Mouse (Mus musculus) heart, embryonic 12.5 days (tissue): ENCODE results near the gene St6galnac3. TPM values are rescaled to one million over a fixed set of nuclear protein-coding genes. Genes with fewer than 3 reads are reported as not detected.

Experiments
- ATAC-seq: fragments of 200-750 bp; cut with Nextera tagmentation; 2 replicates; pipeline ENCODE4 v1.8.0; 2017; ENCODE audit warnings: moderate TSS enrichment, moderate library complexity; ENCODE audit not compliant: insufficient number of reproducible peaks, low FRiP score
- H3K27ac ChIP-seq: fragments of 300-500 bp; sonication (generic); 2 replicates; pipeline ENCODE4 v1.5.1; 2016; ENCODE audit warnings: mild to moderate bottlenecking, moderate library complexity; ENCODE audit not compliant: poor library complexity, severe bottlenecking
- H3K27me3 ChIP-seq: fragments of 300-500 bp; sonication (generic); replicated peaks from 2 replicates; pipeline ENCODE4 v1.6.1; 2016; ENCODE audit warnings: mild to moderate bottlenecking, moderate library complexity
- H3K36me3 ChIP-seq: fragments of 300-500 bp; sonication (generic); 2 replicates; pipeline ENCODE4 v1.6.1; 2016; ENCODE audit warnings: mild to moderate bottlenecking, moderate library complexity
- H3K4me1 ChIP-seq: fragments of 300-500 bp; sonication (generic); replicated peaks from 2 replicates; pipeline ENCODE4 v1.6.1; 2016; ENCODE audit warnings: mild to moderate bottlenecking
- H3K4me2 ChIP-seq: fragments of 300-500 bp; sonication (generic); 2 replicates; pipeline ENCODE4 v1.6.1; 2016; ENCODE audit warnings: mild to moderate bottlenecking, moderate library complexity
- H3K4me3 ChIP-seq: fragments of 300-500 bp; sonication (generic); 2 replicates; pipeline ENCODE4 v1.5.1; 2016; ENCODE audit warnings: mild to moderate bottlenecking
- H3K9ac ChIP-seq: fragments of 300-500 bp; sonication (generic); 2 replicates; pipeline ENCODE4 v1.6.1; 2016; ENCODE audit warnings: mild to moderate bottlenecking, moderate library complexity
- H3K9me3 ChIP-seq: fragments of 300-500 bp; sonication (generic); replicated peaks from 2 replicates; pipeline ENCODE4 v1.6.1; 2016; ENCODE audit warnings: mild to moderate bottlenecking, moderate library complexity
- WGBS: fragments of 180-500 bp; shearing (Covaris S2); methylation state at CpG from one replicate; pipeline ENCODE4 v1.1.7; 2016; 5-methylcytosine and 5-hydroxymethylcytosine counted together
- polyA plus RNA-seq: library from polyadenylated mRNA; unstranded; fragments of >200 nt; fragmentation: Nextera tagmentation; extraction: Ambion mirVana; gene quantifications from 2 replicates; pipeline ENCODE4 v1.2.1, GENCODE M21; 2016

St6galnac3 gene
- polyA plus RNA-seq, 1 experiment from 2014 or later: 27.0 TPM

GRCm38 (mm10) chr3:153670953-153671674 lies 53.9 kb downstream of the St6galnac3 start:
- no peak for ATAC-seq
- 83% methylated on average over 10 of the region's 10 CpGs for WGBS
- Histone ChIP-seq H3K36me3 (no peaks in the 10 kb centered on the region), H3K4me1 (peaks cover 54% of the 10 kb centered on the region), H3K27ac (no peak overlapping the region), H3K9ac (no peak overlapping the region), H3K4me2 (no peak overlapping the region), H3K9me3 (no peaks in the 10 kb centered on the region), H3K4me3 (no peak overlapping the region), H3K27me3 (no peaks in the 10 kb centered on the region)

DNA sequence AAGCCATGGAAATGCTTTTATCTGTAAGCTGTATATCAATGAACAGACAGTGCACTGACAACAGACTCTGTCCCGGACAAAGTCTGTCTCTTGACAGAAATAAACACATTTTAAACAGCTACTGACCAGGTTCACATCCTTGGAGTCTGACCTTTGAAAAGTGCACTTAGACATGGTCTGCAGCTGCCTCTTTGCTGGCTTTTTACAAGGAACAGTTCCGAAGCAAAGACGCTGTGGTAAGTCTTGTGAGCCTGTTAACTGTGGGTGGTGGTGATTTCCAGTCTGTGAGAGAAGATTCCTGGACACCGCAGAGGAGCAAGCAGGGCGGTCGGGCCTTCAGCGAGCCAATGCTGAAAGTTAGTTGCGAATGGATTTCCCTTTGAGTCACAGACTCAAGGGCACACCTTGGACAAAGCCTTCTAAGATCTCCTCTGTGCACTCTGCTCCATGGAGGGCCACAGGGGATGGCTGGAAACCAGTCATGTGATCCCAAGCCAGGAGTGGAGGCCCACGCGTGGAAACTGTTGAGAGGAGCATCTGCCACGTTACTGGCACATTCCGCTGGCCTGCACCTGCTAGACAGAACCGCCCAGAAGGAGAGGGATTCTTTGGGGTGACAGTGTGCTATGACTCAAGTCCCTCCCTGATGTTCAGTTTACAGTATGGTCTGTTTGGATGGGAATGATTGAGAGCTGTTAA lies 55.1 kb downstream of the St6galnac3 start:
- no peak for ATAC-seq
- no peaks in the 10 kb centered on the region for H3K9me3 ChIP-seq
- H3K9ac ChIP-seq: no peak overlapping the region
- 84% methylated on average over 13 of the region's 13 CpGs for WGBS
- H3K36me3 ChIP-seq: no peaks in the 10 kb centered on the region
- H3K4me1 ChIP-seq: peaks cover 48% of the 10 kb centered on the region
- no peak overlapping the region for H3K27ac ChIP-seq
- H3K4me2 ChIP-seq: no peak overlapping the region
- no peak overlapping the region for H3K4me3 ChIP-seq
- H3K27me3 ChIP-seq: no peaks in the 10 kb centered on the region

- no peak overlapping the region for H3K9ac ChIP-seq
- no peaks in the 10 kb centered on the region for H3K27me3 ChIP-seq
- no peaks in the 10 kb centered on the region for H3K36me3 ChIP-seq
- 84% methylated on average over 8 of the region's 8 CpGs for WGBS
- peak overlapping the region; percentile 58; the same call in 1 of the 2 replicates for H3K27ac ChIP-seq
- H3K4me3 ChIP-seq: no peak overlapping the region
- H3K4me2 ChIP-seq: no peak overlapping the region
- no peaks in the 10 kb centered on the region for H3K9me3 ChIP-seq
- H3K4me1 ChIP-seq: peaks cover 46% of the 10 kb centered on the region
- no peak for ATAC-seq
Observed at GRCm38 (mm10) chr3:153669329-153669728, 55.6 kb downstream of the St6galnac3 start.

GRCm38 (mm10) chr3:153668447-153669290 lies 56.3 kb downstream of the St6galnac3 start:
- no peaks in the 10 kb centered on the region for H3K36me3 ChIP-seq
- no peaks in the 10 kb centered on the region for H3K9me3 ChIP-seq
- no peak overlapping the region for H3K9ac ChIP-seq
- H3K27me3 ChIP-seq: no peaks in the 10 kb centered on the region
- H3K4me1 ChIP-seq: peaks cover 46% of the 10 kb centered on the region
- no peak overlapping the region for H3K4me2 ChIP-seq
- no peak overlapping the region for H3K4me3 ChIP-seq
- peak; percentile 82 for ATAC-seq
- 71% methylated on average over 21 of the region's 21 CpGs for WGBS
- peak overlapping the region; percentile 51; the same call in 1 of the 2 replicates for H3K27ac ChIP-seq

- Histone ChIP-seq H3K36me3 (no peaks in the 10 kb centered on the region), H3K4me1 (peaks cover 32% of the 10 kb centered on the region), H3K9me3 (no peaks in the 10 kb centered on the region), H3K4me2 (no peak overlapping the region), H3K9ac (no peak overlapping the region), H3K4me3 (no peak overlapping the region), H3K27me3 (peaks cover 4% of the 10 kb centered on the region; the same call in 1 of the 2 replicates), H3K27ac (no peak overlapping the region; the same call in 1 of the 2 replicates)
- 86% methylated on average over 5 of the region's 5 CpGs for WGBS
- no peak for ATAC-seq
Observed at GRCm38 (mm10) chr3:153664696-153665095, 60.3 kb downstream of the St6galnac3 start.

GRCm38 (mm10) chr3:153663841-153664427 lies 61.0 kb downstream of the St6galnac3 start:
- H3K36me3 ChIP-seq: no peaks in the 10 kb centered on the region
- no peak overlapping the region for H3K4me2 ChIP-seq
- peak; percentile 49; the same call in 1 of the 2 replicates for ATAC-seq
- no peak overlapping the region for H3K4me3 ChIP-seq
- WGBS: 40% methylated on average over 10 of the region's 10 CpGs
- no peak overlapping the region for H3K9ac ChIP-seq
- peaks cover 6% of the 10 kb centered on the region; the same call in 1 of the 2 replicates for H3K27me3 ChIP-seq
- H3K9me3 ChIP-seq: no peaks in the 10 kb centered on the region
- H3K4me1 ChIP-seq: peaks cover 31% of the 10 kb centered on the region
- H3K27ac ChIP-seq: no peak overlapping the region

DNA sequence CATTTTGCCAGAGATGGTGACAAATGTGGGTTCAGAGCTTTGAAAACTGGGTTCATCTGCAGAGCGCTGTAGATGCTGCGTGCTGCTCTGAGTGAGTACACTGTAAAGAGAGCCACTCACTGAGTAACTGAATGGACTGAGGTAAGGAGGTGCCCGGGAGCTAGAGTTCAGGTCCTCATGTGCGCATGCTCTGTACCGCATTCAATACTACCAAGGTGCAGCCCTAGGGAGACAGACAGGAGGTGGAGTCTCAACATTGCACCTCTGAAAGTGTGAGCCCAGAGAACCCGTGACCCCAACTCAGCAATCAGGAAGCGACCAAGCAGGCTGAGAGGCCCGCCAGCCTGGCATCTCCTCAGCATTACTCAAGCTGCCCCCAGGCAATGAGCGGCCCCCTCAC lies 62.2 kb downstream of the St6galnac3 start:
- H3K9ac ChIP-seq: no peak overlapping the region
- WGBS: 83% methylated on average over 9 of the region's 9 CpGs

GRCm38 (mm10) chr3:153661927-153662326 lies 63.0 kb downstream of the St6galnac3 start:
- Histone ChIP-seq H3K27me3 (peaks cover 14% of the 10 kb centered on the region; the same call in 1 of the 2 replicates), H3K36me3 (no peaks in the 10 kb centered on the region), H3K27ac (no peak overlapping the region), H3K9ac (no peak overlapping the region), H3K4me3 (no peak overlapping the region), H3K9me3 (no peaks in the 10 kb centered on the region), H3K4me2 (no peak overlapping the region), H3K4me1 (peaks cover 18% of the 10 kb centered on the region)
- 78% methylated on average over 7 of the region's 7 CpGs for WGBS
- ATAC-seq: no peak

More for the DNA sequence above, 62.2 kb downstream of the St6galnac3 start:
- H3K4me2 ChIP-seq: no peak overlapping the region
- H3K27ac ChIP-seq: no peak overlapping the region
- H3K4me3 ChIP-seq: no peak overlapping the region
- no peaks in the 10 kb centered on the region for H3K36me3 ChIP-seq
- peaks cover 12% of the 10 kb centered on the region; the same call in 1 of the 2 replicates for H3K27me3 ChIP-seq
- no peaks in the 10 kb centered on the region for H3K9me3 ChIP-seq
- H3K4me1 ChIP-seq: peaks cover 24% of the 10 kb centered on the region
- no peak for ATAC-seq

- WGBS: 80% methylated on average over 15 of the region's 15 CpGs
- Histone ChIP-seq H3K27ac (no peak overlapping the region), H3K27me3 (peaks cover 16% of the 10 kb centered on the region; the same call in 1 of the 2 replicates), H3K4me1 (peaks cover 14% of the 10 kb centered on the region), H3K36me3 (no peaks in the 10 kb centered on the region), H3K4me2 (no peak overlapping the region), H3K9me3 (no peaks in the 10 kb centered on the region), H3K4me3 (no peak overlapping the region), H3K9ac (no peak overlapping the region)
- ATAC-seq: no peak
Observed at GRCm38 (mm10) chr3:153659575-153660168, 65.3 kb downstream of the St6galnac3 start.

- WGBS: 66% methylated on average over 22 of the region's 22 CpGs
- Histone ChIP-seq H3K4me2 (no peak overlapping the region), H3K36me3 (no peaks in the 10 kb centered on the region), H3K4me3 (no peak overlapping the region), H3K27ac (no peak overlapping the region), H3K9ac (no peak overlapping the region), H3K27me3 (peaks cover 16% of the 10 kb centered on the region; the same call in 1 of the 2 replicates), H3K4me1 (0 out of 2 replicates have a peak, but pooled peaks cover 7% of the 10 kb centered on the region), H3K9me3 (no peaks in the 10 kb centered on the region)
- ATAC-seq: no peak
Observed at GRCm38 (mm10) chr3:153658051-153658777, 66.8 kb downstream of the St6galnac3 start.
